Mouse (Mus musculus): ENCODE data around the gene Gm525. TPM values are rescaled to one million over a fixed set of nuclear protein-coding genes. Genes with fewer than 3 reads are reported as not detected.
"Not testable (repeated sequence)": the region's sequence is repeated elsewhere in the genome, so short reads cannot be mapped to it uniquely, and the experiment has no call there.

The Gm525 gene
- polyA plus RNA-seq, 1 experiment from 2014 or later, result not detected

DNA sequence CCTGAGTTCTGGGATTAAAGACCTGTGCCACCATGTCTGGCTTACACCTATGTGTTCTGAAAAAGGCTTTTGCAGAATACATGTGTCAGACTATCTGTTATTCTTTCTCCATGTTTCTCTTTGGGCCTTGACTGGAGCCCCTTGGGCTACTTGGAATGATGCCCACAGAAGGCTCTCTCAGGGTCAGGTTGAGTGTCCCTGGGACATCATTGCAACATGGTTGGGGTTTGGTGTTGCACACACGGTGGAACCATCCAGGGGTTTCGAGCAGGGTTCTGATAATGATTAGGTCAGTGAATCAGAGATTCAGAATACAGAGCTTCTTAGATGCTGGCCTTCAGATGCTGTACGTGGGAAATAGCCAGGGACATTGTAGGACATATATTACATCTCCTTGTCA lies 4.7 kb downstream of the Gm525 start:
- no peak for ATAC-seq (replicated peaks; ENCODE audit: low FRiP score)
- no peak overlapping the region for H3K4me3 ChIP-seq (ENCODE audit: low read depth, low read length)
- no peaks in the 10 kb centered on the region for H3K27me3 ChIP-seq (ENCODE audit: control insufficient read depth, insufficient read depth, low read length)
- 93% methylated on average over 3 of the region's 3 CpGs for WGBS
- no peak for DNase-seq (ENCODE audit: low spot score)
- H3K4me2 ChIP-seq (ENCODE audit: low read depth, low read length, severe bottlenecking), result no peak overlapping the region
- no peaks in the 10 kb centered on the region for H3K9me3 ChIP-seq (ENCODE audit: control insufficient read depth, low read length)
- peaks cover 1% of the 10 kb centered on the region; the same call in 1 of the 2 replicates for H3K4me1 ChIP-seq (replicated peaks; ENCODE audit: control insufficient read depth, insufficient read depth, low read length)
- no peak overlapping the region for H3K27ac ChIP-seq (ENCODE audit: low read depth, low read length)
- H3K9ac ChIP-seq (ENCODE audit: low read length), result no peak overlapping the region
- H3K36me3 ChIP-seq (ENCODE audit: control insufficient read depth, insufficient read depth, low read length), result no peaks in the 10 kb centered on the region

DNA sequence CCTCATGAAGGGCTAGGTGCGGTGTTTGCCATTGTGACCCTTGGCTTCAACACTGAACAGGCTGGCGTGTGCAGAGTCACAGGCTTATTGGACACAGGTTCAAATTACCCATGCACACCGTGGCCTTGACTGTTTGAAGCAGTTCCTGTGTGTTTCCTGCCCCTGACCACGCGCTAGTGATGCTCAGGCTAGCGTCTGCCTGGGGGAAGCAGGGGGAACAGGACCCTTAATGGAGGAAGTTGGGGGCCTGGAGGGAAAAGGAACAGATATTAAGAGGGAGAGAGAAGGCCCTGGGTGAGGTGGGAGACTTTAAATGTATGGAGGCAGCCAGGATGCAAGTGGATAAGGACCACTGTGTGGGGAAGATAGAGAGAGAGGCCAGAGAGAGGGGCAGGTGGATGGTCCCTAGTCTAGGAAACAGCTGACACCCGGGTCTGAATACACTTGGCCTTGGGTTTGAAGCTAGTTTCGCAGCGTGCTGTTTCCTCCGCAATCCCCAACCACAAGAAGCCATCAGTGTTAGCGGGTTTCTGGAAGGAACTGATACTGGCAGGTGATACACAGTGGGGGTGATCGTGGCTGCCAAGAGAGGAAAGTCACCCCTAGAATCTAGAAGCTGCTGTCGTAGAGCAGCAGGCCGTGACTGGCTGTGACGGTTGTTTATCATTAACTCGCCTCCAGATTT lies 5.5 kb downstream of the Gm525 start:
- DNase-seq (ENCODE audit: low spot score), result no peak
- Histone ChIP-seq H3K4me2 (ENCODE audit: low read depth, low read length, severe bottlenecking) (no peak overlapping the region), H3K27me3 (ENCODE audit: control insufficient read depth, insufficient read depth, low read length) (no peaks in the 10 kb centered on the region), H3K4me3 (ENCODE audit: low read depth, low read length) (no peak overlapping the region), H3K27ac (ENCODE audit: low read depth, low read length) (no peak overlapping the region), H3K9me3 (ENCODE audit: control insufficient read depth, low read length) (no peaks in the 10 kb centered on the region), H3K9ac (ENCODE audit: low read length) (no peak overlapping the region), H3K4me1 (replicated peaks; ENCODE audit: control insufficient read depth, insufficient read depth, low read length) (peaks cover 1% of the 10 kb centered on the region; the same call in 1 of the 2 replicates), H3K36me3 (ENCODE audit: control insufficient read depth, insufficient read depth, low read length) (no peaks in the 10 kb centered on the region)
- WGBS, result 92% methylated on average over 16 of the region's 16 CpGs
- ATAC-seq (replicated peaks; ENCODE audit: low FRiP score), result no peak

DNA sequence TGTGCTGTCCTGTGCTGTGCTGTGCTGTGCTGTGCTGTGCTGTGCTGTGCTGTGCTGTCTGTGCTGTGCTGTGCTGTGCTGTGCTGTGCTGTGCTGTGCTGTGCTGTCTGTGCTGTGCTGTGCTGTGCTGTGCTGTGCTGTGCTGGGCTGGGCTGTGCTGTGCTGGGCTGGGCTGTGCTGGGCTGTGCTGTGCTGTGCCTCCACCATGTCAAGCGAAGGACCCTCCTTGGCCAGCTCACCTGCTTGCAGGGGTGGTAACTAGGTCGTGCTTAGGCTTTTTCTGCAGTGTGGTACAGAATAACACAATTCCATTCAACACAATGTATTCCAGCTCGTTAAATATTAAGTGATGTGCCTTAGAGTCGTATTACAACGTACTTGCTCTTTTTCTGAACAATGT lies 8.3 kb downstream of the Gm525 start:
- not testable (repeated sequence) for H3K27me3 ChIP-seq (ENCODE audit: control insufficient read depth, insufficient read depth, low read length); H3K9me3 ChIP-seq (ENCODE audit: control insufficient read depth, low read length); H3K36me3 ChIP-seq (ENCODE audit: control insufficient read depth, insufficient read depth, low read length); H3K4me1 ChIP-seq (replicated peaks; ENCODE audit: control insufficient read depth, insufficient read depth, low read length); H3K4me2 ChIP-seq (ENCODE audit: low read depth, low read length, severe bottlenecking); H3K27ac ChIP-seq (ENCODE audit: low read depth, low read length); DNase-seq (ENCODE audit: low spot score); ATAC-seq (replicated peaks; ENCODE audit: low FRiP score); H3K4me3 ChIP-seq (ENCODE audit: low read depth, low read length); H3K9ac ChIP-seq (ENCODE audit: low read length)
- WGBS, result 64% methylated on average over 5 of the region's 5 CpGs

DNA sequence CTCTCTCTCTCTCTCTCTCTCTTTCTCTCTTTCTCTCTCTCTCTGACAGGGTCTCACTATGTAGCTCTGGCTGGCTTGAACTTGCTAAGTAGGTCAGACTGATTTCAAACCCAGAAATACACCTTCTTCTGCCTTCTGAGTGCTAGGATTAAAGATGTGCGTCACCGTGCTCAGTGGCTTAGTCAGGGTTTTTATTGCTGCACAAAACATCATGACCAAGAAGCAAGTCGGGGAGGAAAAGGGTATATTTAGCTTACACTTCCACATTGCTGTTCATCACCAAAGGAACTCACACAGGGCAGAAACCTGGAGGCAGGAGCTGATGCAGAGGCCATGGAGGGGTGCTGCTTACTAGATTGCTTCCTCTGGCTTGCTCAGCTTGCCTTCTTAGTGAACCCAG lies 9.1 kb downstream of the Gm525 start:
- H3K4me2 ChIP-seq (ENCODE audit: low read depth, low read length, severe bottlenecking); H3K27ac ChIP-seq (ENCODE audit: low read depth, low read length); DNase-seq (ENCODE audit: low spot score); H3K27me3 ChIP-seq (ENCODE audit: control insufficient read depth, insufficient read depth, low read length); ATAC-seq (replicated peaks; ENCODE audit: low FRiP score); H3K4me1 ChIP-seq (replicated peaks; ENCODE audit: control insufficient read depth, insufficient read depth, low read length); H3K9me3 ChIP-seq (ENCODE audit: control insufficient read depth, low read length); H3K36me3 ChIP-seq (ENCODE audit: control insufficient read depth, insufficient read depth, low read length); H3K4me3 ChIP-seq (ENCODE audit: low read depth, low read length); H3K9ac ChIP-seq (ENCODE audit: low read length): not testable (repeated sequence)
- WGBS, result 87% methylated on average over 3 of the region's 3 CpGs

DNA sequence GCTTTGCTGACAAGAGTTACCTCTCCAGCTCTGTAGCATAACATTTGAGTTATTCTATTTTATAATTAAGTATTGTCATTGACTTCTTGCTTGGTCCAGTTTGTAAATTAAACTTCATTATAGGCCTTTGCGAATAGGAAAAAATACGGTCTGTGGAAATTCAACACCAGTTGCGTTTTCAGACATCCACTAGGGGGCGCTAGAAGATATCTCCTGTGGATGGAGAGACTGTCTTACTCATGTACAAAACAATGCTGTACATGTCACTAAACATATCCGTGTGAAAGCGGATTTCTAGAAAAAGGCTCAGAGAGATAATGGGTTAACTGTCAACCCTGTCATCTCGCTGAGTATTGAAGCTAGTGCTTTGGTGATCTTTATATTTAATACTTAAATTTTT lies 11.0 kb downstream of the Gm525 start:
- H3K9me3 ChIP-seq (ENCODE audit: control insufficient read depth, low read length), result no peaks in the 10 kb centered on the region
- H3K4me3 ChIP-seq (ENCODE audit: low read depth, low read length), result no peak overlapping the region
- no peaks in the 10 kb centered on the region for H3K36me3 ChIP-seq (ENCODE audit: control insufficient read depth, insufficient read depth, low read length)
- no peaks in the 10 kb centered on the region for H3K27me3 ChIP-seq (ENCODE audit: control insufficient read depth, insufficient read depth, low read length)
- no peak for DNase-seq (ENCODE audit: low spot score)
- H3K4me2 ChIP-seq (ENCODE audit: low read depth, low read length, severe bottlenecking), result no peak overlapping the region
- H3K4me1 ChIP-seq (replicated peaks; ENCODE audit: control insufficient read depth, insufficient read depth, low read length), result no peaks in the 10 kb centered on the region
- 47% methylated on average over 7 of the region's 7 CpGs for WGBS
- no peak overlapping the region for H3K9ac ChIP-seq (ENCODE audit: low read length)
- no peak for ATAC-seq (replicated peaks; ENCODE audit: low FRiP score)
- no peak overlapping the region for H3K27ac ChIP-seq (ENCODE audit: low read depth, low read length)

DNA sequence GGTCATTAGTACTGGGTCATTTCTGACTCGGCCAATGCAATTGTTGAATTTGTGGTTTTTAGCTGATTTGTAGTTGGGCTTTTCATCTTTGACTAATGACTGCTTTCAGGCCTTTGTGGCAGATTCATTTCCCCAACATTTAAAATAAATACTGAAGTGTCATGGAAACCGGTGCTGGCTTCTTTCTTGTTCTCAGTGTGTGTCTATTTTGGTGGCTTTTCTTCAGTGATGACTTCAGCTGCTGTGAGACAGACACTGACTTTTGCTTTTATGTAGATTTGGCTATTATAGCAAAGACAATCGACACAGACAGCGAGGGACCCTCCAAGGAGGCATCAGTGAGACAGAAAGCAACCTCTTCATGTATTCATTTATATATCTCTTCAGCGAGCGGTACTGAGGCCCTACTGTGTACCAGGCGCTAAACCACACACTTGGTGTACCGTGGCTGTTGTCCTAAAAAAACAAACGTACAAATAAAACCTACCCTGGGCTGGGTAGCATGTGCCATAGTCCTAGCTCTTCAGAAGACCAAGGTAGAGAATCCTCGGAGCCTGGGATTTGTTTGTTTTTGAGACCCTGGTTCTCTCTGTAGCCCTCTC lies 12.7 kb downstream of the Gm525 start:
- H3K4me2 ChIP-seq (ENCODE audit: low read depth, low read length, severe bottlenecking), result no peak overlapping the region
- ATAC-seq (replicated peaks; ENCODE audit: low FRiP score), result no peak
- no peaks in the 10 kb centered on the region for H3K9me3 ChIP-seq (ENCODE audit: control insufficient read depth, low read length)
- H3K4me1 ChIP-seq (replicated peaks; ENCODE audit: control insufficient read depth, insufficient read depth, low read length), result no peaks in the 10 kb centered on the region
- DNase-seq (ENCODE audit: low spot score), result no peak
- no peaks in the 10 kb centered on the region for H3K36me3 ChIP-seq (ENCODE audit: control insufficient read depth, insufficient read depth, low read length)
- no peak overlapping the region for H3K4me3 ChIP-seq (ENCODE audit: low read depth, low read length)
- no peak overlapping the region for H3K27ac ChIP-seq (ENCODE audit: low read depth, low read length)
- H3K27me3 ChIP-seq (ENCODE audit: control insufficient read depth, insufficient read depth, low read length), result no peaks in the 10 kb centered on the region
- no peak overlapping the region for H3K9ac ChIP-seq (ENCODE audit: low read length)
- 85% methylated on average over 10 of the region's 10 CpGs for WGBS

DNA sequence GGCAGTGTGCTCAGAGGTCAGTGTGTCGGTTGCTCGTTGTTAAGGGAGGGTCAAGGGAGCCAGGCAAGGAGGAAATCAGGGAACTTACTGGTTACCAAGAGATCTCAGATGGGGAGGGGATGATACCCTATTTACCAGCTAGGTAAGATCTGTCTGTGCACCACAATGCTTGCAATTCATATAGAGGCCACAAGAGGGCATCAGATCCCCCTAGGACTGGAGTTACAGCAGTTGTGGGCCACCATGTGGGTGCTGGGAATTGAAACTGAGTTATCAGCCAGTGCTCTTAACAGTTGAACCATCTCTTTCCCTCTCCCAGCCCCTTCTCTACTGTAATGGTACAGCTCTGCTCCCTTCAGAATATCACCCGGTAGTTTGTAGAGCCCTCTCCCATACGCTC lies 15.1 kb downstream of the Gm525 start:
- Histone ChIP-seq H3K4me1 (replicated peaks; ENCODE audit: control insufficient read depth, insufficient read depth, low read length) (no peaks in the 10 kb centered on the region), H3K9ac (ENCODE audit: low read length) (no peak overlapping the region), H3K9me3 (ENCODE audit: control insufficient read depth, low read length) (no peaks in the 10 kb centered on the region), H3K4me3 (ENCODE audit: low read depth, low read length) (no peak overlapping the region), H3K27me3 (ENCODE audit: control insufficient read depth, insufficient read depth, low read length) (no peaks in the 10 kb centered on the region), H3K27ac (ENCODE audit: low read depth, low read length) (no peak overlapping the region), H3K36me3 (ENCODE audit: control insufficient read depth, insufficient read depth, low read length) (no peaks in the 10 kb centered on the region), H3K4me2 (ENCODE audit: low read depth, low read length, severe bottlenecking) (no peak overlapping the region)
- ATAC-seq (replicated peaks; ENCODE audit: low FRiP score) (no peak), DNase-seq (ENCODE audit: low spot score) (no peak)
- WGBS, result 91% methylated on average over 4 of the region's 4 CpGs

DNA sequence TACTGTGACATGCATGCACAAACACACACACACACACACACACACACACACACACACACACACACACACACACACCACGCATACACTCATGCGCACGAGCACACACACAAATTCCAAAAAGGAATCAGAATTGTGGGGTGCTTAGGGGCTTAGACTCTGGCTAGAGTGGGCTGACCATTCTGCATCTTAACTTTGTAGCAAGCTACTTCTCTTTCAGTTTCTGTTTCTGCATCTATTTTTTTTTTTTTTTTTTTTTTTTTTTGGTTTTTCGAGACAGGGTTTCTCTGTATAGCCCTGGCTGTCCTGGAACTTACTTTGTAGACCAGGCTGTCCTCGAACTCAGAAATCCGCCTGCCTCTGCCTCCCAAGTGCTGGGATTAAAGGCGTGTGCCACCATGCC lies 16.7 kb downstream of the Gm525 start:
- not testable (repeated sequence) for H3K9me3 ChIP-seq (ENCODE audit: control insufficient read depth, low read length); ATAC-seq (replicated peaks; ENCODE audit: low FRiP score); DNase-seq (ENCODE audit: low spot score); H3K4me2 ChIP-seq (ENCODE audit: low read depth, low read length, severe bottlenecking); H3K9ac ChIP-seq (ENCODE audit: low read length); H3K36me3 ChIP-seq (ENCODE audit: control insufficient read depth, insufficient read depth, low read length); H3K4me3 ChIP-seq (ENCODE audit: low read depth, low read length); H3K27me3 ChIP-seq (ENCODE audit: control insufficient read depth, insufficient read depth, low read length); H3K4me1 ChIP-seq (replicated peaks; ENCODE audit: control insufficient read depth, insufficient read depth, low read length); H3K27ac ChIP-seq (ENCODE audit: low read depth, low read length)
- WGBS, result 93% methylated on average over 6 of the region's 7 CpGs

DNA sequence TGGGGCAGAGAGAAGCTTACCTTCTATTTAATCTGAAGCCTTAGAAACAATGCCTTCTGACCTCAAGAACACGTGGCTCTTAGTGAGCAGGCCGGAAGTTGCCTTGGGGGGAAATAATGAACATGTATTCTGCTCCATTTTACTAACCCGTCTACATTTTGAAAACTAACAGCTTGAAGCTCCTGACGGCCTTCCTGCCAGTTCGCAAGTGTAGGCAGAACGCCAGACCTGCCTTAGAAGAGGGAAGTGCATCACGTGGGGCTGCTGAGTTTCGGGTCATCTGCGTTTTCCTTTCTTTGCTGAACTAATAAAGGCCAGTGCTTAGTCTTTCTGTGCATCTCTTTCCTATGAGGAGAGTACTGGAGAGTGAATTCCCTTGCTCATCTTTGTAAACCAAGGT lies 19.1 kb downstream of the Gm525 start:
- WGBS, result 86% methylated on average over 9 of the region's 9 CpGs
- Histone ChIP-seq H3K4me1 (replicated peaks; ENCODE audit: control insufficient read depth, insufficient read depth, low read length) (no peaks in the 10 kb centered on the region), H3K36me3 (ENCODE audit: control insufficient read depth, insufficient read depth, low read length) (no peaks in the 10 kb centered on the region), H3K27ac (ENCODE audit: low read depth, low read length) (no peak overlapping the region), H3K27me3 (ENCODE audit: control insufficient read depth, insufficient read depth, low read length) (no peaks in the 10 kb centered on the region), H3K9me3 (ENCODE audit: control insufficient read depth, low read length) (no peaks in the 10 kb centered on the region), H3K9ac (ENCODE audit: low read length) (no peak overlapping the region), H3K4me3 (ENCODE audit: low read depth, low read length) (no peak overlapping the region), H3K4me2 (ENCODE audit: low read depth, low read length, severe bottlenecking) (no peak overlapping the region)
- DNase-seq (ENCODE audit: low spot score) (no peak), ATAC-seq (replicated peaks; ENCODE audit: low FRiP score) (no peak)

Measured in forebrain, embryonic 11.5 days (tissue).